Mouse (Mus musculus): ENCODE data around the gene Abca7. TPM values are rescaled to one million over a fixed set of nuclear protein-coding genes. Genes with fewer than 3 reads are reported as not detected.

Abca7 gene
- total RNA-seq, 2 experiments from 2014 or later, result 7.0 to 8.5 TPM

DNA sequence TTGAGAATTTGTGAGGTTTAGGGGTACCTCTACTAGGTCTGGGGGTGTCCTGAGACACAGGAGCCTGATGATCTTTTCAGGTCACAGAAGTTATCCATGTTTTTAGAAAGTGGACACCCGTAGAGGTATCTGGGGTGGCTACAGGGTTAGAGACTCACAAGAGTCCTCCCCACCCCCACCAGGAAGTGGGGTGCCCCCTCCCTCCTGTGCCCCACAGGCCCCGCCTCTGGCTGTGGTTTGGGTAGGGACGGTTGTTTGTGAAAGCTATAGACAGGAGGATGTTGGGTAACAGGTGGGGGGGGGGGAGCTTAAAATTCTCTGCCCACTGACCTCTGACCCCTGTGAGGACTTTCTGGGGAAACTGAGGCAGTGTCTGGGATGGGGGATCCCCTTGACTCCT, 21.1 kb downstream of the Abca7 start:
- DNase-seq, result peak; percentile 44 to 52
- intact Hi-C loops (cut with DNase I), result no loop called here

DNA sequence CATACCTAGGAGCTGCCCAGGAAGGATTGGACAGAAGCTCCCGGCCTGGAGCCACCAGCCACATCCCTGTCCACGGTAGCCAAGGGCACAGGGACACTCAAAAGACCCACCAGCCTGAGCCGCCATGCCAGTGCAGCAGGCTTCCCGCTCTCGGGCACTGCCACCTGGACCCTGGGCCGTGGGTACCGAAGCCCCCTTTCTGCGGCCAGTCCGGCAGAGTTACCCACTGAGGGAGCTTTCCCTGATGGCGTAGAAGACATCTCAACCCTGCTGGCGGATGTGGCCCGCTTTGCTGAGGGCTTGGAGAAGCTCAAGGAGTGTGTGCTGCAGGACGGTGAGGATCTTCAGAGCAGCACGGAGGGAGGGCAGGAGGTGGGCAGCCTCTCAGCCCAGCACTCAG, 21.5 kb downstream of the Abca7 start:
- no peak for DNase-seq
- intact Hi-C loops (cut with DNase I), result no loop called here

DNA sequence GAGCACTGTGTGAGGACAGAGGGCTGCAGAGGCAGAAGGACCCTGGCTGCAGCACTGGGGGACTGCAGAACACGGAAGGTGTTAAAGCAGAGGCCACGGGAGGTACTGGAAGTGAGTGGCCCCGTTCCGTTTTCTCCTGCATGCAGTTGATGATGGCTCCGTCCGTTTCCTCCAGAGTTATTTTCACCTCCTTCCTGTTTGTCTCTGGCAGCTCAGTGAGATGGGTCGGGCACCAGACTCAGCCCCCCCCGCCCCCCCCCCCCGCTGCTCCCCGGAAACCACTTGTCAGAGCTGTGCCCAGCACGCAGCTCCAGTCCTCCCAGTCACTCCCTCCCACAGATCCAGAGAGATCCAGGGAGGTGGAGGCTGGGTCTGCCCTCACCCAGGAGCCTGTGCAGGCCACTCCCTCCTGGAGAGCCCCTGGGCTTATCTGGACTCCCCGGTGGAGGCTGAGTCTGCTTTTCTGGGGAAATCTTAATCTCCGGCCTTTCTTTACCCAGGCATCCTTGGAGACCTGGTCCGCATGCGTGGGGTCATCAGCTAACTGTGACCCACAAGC, 22.5 kb downstream of the Abca7 start:
- peak in 1 of 2 experiments; percentile 51 for DNase-seq
- intact Hi-C loops (cut with DNase I), result no loop called here

DNA sequence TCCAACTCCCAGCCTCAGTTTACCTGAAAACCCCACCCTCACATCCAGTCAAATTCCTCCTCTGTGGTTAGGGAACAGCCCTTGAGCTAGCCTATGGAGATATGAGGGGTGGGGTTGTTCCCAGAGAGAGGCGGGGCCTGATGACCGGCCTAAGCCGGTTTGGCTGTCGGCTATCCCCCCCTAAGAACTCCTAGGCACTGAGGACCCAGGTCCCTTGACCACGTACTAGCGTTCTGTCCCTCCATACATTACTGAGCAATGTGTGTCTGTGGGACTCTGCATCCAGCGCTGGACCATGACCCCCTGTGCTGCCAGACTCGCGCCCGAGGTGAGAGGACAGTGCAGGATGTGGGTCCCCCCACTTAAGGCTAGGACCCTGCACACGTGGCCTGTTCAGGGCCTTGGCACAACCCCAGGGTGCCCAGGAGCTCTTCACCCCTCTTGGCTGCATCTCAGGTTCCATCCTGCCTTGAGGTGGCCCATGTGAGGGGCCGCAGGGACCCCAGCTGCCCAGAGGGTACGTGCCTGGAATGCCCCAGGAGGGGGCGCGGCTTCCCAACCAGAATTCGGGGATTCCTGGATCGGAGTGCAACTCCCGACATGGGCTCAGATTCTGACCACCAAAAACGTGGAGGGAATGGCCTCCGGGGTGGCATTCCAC, 23.3 kb downstream of the Abca7 start:
- intact Hi-C loops (cut with DNase I), result no loop called here

DNA sequence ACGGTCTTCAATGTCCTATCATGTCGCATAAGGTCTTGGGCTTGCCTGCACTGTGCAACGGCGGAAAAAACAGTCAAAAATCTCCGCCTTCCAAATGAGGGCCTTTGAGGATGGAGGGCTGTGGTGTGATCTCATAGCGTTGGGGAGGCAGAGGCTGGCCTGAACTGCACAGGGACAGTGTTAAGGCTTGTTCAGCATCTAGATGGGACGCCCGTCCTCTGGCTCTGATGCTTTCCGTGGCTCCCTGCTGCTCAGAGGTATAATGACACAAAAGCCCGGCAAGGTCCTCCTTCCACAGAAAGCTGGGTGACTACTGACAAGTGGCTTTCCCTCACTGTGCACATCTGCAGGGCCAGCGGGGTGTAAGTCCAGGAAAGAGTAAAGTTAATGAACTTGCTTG, 23.9 kb downstream of the Abca7 start:
- DNase-seq, result no peak
- intact Hi-C loops (cut with DNase I), result no loop called here

More for the DNA sequence above, 23.3 kb downstream of the Abca7 start:
- DNase-seq, result peak in 1 of 2 experiments; percentile 39

DNA sequence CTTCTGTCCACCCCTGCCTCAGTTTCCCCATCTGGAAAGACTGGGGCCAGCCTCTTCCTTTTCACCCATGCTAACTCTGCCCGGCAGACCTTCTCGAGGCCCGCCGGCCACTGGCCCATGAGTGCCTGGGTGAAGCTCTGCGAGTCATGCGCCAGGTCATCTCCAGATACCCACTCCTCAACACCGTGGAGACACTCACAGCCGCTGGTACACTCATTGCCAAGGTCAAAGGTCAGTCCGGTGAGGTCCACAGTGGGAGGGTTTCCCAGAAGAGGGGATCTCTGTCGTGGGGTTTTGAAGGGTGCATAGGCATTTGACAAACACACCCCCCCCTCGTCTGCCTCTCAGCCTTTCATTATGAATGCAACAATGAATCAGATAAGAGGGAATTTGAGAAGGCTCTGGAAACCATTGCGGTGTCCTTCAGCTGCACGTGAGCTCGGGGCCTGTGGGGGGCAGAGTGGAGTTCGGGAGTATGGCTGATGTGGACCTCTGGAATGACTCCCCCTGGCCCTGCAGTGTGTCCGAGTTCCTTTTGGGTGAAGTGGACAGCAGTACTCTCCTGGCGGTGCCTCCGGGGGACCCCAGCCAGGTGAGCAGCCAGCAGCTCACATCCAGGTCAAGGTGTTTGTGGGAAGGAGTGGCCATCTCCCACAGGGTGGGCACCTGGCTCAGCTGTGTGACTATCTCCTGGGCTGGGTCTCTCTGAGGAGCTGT, 24.5 kb downstream of the Abca7 start:
- no peak for DNase-seq
- intact Hi-C loops (cut with DNase I), result no loop called here

DNA sequence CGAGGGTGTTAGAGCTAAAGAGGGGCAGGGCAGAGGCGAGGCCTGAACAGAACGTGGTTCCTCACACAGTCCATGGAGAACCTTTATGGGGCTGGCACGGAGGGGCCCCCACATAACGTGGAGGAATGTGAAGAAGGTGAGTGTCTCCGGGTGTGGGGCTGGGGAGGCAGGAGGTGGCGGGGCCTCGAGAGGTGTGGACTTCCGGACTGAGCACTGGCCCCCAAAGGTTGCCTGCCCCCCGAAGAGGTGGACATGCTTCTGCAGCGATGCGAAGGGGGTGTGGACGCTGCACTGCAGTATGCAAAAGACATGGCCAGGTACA, 25.0 kb downstream of the Abca7 start:
- intact Hi-C loops (cut with DNase I), result no loop called here
- no peak for DNase-seq

DNA sequence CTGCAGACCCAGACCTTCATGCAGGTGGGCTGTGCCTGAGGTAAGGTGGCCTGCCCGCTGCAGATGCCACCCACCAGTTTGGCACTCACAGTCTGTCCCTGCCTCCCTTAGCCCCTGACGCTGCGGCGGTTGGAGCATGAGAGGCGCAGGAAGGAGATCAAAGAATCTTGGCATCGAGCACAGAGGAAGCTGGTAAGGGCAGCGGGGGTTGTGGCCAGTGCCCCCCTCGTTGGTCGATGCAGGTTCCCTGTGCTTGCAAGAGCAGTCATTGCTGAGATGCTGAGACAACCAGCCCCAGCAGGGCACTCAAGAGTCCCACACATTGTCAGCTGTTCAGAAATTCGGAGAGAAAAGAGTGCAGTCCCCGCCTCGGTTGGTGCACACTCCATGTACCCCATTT, 25.9 kb downstream of the Abca7 start:
- DNase-seq, result no peak
- intact Hi-C loops (cut with DNase I), result no loop called here

DNA sequence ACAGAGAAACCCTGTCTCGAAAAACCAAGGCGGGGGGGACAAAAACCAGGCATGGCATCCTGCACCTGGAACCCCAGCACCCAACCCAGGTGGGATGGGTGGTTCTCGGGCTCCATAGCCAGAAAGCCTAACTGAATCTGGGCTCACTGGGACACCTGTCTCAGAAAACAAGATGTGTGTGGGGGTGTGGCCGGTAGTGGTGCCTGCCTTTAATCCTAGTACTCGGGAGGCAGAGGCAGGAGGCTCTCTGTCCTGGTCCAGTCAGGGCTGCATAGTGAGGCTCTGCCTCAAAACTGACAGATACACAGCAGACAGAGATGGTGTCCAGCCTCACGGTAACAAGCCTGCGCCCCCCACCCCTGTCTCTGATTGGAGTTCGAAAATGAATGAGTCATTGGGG, 26.5 kb downstream of the Abca7 start:
- DNase-seq, result no peak
- intact Hi-C loops (cut with DNase I), result no loop called here

DNA sequence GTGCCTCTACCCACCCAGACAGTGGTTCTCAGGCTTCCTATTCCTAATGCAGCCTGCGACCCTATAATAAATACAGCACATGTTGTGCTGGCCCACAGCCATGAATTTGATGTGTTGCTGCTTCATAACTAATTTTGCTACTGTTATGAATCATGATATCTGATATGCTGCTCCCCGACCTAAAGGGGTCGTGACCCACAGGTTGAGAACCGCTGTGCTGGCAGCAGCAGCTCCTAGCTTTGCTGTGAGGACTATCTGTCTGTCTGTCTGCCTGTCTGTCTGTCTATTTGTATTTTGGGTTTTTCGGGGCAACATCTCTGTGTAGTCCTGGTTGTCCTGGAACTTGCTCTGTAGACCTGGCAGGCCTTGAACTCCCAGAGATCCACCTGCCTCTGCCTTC, 27.5 kb downstream of the Abca7 start:
- intact Hi-C loops (cut with DNase I), result no loop called here
- DNase-seq, result no peak

DNA sequence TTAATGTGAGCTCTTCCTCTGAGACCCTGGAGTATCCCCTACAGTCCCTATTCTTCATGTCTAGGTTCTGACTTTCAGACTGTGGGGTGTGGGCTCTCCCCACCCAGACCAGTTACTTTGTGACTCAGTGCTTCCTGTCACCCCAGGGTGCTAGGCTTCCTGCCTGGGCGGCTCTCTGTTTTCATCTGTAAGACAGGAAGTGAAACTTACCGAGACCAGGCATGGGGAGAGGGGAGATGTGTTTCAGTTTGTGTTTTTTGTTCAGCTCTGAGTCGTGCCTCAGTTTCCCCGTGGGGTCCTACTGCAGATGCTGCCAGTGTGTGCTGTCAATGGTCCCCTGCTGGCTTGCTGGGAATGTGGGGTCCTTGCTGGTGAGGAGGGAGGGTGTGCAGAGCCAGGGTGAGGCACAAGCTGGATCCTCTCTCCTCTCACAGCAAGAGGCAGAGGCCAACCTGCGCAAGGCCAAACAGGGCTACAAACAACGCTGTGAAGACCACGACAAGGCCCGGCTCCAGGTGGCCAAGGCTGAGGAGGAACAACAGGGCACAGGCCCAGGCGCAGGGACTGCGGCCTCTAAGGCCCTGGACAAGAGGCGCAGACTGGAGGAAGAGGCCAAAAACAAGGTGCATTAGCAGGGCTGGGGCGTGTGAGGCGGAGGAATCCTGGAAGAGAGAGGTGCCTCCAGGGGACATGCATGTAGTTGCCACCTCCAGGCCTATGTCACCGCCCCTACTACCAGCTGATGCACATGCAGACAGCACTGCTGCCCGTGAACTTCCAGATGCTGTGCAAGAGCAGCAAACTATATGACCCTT, 28.1 kb downstream of the Abca7 start:
- intact Hi-C loops (cut with DNase I), result no loop called here
- no peak for DNase-seq

DNA sequence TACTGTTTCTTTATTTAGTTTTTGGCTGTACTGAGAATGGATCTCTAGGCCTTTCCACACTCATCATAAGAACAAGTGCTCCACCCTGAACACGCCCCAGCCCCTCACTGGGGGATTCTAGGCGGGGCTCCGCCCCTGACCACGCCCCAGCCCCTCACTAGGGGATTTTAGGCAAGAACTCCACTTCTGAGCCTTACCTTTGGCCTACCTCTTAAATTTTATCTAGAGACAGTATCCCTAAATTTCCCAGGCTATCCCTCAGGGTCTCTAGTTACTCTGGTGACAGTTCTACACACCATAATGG, 28.7 kb downstream of the Abca7 start:
- DNase-seq, result no peak
- intact Hi-C loops (cut with DNase I), result no loop called here

DNA sequence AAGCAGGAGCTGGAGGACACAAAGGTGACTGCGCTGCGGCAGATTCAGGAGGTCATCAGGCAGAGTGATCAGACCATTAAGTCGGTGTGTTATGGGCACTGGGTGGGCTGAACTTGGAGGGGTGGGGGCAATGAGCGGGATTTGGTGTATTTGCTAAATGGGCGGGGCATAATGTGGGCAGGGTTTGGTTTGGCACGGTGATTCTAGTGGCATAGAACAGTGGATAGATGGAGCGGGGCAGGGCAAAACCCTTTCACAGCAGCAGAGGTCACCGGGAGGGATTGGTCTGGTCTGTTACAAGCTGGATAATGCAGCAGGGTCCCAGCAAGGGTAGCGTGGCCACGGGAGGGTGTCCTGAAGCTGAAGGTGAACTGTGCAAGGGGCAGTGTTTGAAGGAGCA, 29.2 kb downstream of the Abca7 start:
- no peak for DNase-seq
- intact Hi-C loops (cut with DNase I), result no loop called here

DNA sequence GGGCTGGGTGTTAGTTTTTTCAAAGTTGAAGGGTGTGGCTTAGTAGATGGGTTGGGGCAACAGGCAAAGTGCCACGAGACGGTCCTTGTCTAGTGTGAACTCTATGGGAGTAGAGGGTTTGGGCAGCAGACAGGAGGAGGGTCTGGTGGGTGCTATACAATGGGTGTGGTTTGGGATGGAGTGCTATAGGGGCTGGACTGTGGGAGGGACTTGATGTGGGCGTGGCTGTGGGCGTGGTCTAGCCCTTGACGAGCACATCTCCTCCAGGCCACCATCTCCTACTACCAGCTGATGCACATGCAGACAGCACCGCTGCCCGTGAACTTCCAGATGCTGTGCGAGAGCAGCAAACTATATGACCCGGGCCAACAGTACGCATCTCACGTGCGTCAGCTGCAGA, 29.6 kb downstream of the Abca7 start:
- no peak for DNase-seq
- intact Hi-C loops (cut with DNase I), result no loop called here

DNA sequence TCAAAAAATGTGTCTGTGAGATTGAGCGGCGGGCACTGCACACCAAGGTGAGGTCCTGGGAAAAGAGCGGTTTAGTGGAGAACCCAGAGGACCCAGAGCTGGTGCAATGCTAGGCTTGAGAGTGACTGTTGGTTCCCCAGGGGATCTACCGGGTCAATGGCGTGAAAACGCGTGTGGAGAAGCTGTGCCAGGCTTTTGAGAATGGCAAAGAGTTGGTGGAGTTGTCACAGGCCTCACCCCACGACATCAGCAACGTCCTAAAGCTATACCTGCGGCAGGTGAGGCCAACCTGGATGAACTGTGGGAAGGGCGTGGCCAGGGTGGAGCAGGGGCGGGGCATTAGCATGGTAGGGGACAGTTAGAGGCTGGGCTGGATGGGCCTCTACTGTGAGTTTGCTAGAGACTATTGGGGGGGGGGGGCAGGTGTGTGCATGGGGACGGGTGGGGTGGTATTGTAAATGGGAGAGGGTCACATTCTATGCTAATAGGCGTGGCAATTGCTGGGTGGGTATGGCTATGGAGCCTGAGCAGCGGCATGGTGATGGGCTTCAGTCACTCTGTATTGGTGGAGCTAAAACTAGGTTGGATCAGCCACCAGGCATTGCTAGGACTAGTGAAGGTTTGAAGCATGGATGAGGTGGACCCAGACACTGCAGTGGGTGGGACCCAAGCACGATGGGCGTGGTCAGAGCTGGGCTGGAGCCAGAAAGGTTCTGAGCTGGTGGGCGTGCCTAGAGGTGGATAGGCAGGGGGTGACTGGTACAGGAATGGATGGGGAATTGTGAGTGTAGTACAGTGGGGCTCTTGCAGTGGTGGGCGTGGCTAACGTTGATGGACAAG, 31.6 kb downstream of the Abca7 start:
- intact Hi-C loops (cut with DNase I), result no loop called here
- DNase-seq, result no peak

DNA sequence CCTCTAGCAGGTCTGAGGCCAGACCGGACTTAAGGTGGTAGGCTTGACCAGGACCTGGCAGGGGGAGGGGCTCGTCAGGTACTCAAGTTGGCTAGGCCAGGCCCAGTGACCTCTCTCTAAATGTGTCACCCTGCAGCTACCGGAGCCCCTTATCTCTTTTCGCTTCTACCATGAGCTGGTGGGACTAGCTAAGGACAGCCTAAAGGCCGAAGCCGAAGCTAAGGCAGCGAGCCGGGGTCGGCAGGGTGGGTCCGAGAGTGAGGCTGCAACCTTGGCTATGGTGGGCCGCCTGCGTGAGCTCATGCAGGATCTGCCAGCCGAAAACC, 32.2 kb downstream of the Abca7 start:
- no peak for DNase-seq
- intact Hi-C loops (cut with DNase I), result no loop called here

DNA sequence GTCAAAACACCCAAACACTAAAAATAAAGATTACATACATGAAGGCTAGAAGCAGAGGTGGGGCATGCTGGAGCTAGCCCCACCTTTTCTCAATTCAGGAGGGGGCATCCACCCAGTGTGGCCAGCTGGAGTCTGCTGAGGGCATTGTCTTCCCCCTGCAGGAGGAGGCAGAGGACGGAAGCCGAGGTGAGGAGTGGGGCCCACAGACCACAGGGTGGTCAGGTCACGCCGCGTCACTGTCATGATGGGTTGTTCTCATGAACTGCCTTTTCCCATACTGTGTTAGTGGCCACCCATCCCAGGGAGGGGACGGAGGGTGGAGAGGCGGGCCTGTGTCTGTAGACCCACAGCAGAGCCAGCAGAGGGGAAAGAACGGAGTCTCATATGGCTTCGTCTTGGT, 33.9 kb downstream of the Abca7 start:
- intact Hi-C loops (cut with DNase I), result loop anchor here (5.0 kb wide), 1 partner anchor 82 kb away; no protein-coding TSS in a partner anchor
- no peak for DNase-seq

DNA sequence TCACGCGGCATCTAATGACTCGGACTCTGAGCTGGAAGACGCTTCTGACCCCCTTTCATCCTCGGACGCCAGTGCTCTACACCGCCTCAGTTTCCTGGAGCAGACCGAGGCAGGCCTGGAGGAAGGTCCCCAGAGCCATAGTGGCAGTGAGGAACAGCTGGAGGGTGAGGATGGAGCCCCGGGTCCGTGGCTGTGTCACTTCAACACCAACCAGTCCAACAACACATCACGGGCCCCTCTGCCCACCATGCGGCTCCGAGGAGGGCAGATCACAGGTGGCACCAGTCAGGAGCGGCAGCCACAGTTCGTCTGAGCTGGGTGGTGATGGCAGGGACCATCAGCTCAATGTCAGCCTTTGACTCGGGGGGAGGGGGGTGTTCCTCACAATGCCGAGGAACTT, 34.4 kb downstream of the Abca7 start:
- intact Hi-C loops (cut with DNase I), result loop anchor here (5.0 kb wide), 1 partner anchor 82 kb away; no protein-coding TSS in a partner anchor

DNA sequence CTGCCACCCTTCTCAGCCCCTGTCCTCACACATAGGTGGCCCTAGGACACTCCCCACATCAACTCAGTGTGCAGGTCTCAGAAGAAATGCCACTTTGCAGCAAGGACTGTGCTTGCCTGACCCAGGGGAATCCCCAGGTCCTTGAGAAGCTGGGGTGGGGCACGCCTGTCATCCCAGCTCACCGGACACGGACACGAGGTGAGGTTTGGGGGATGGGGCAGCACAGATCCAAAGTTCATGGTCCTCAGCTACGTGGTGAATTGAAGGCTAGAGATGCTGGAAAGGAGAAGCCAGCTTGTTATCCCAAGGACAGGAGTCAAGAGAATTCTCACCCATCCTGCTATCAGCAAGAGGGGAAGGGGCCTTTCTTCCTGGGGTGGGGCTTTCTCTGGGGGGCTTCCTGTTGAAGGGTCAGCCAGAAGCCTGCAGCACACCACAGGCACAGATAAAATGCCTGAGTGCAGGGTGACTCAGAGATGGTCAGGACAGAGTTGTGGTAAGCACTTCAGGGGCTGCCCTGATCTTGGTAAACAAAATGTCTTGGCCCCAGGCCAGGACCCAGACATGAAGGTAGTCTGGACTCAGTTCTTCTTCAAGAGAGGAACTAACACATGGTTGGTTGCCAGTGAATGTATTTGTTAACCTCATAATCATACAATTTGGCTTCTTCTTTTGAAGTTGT, 36.6 kb downstream of the Abca7 start:
- intact Hi-C loops (cut with DNase I), result loop anchor here (5.0 kb wide), 1 partner anchor 79 kb away; no protein-coding TSS in a partner anchor
- DNase-seq, result peak; percentile 67 to 68

More for the DNA sequence above, 34.4 kb downstream of the Abca7 start:
- DNase-seq, result no peak

All from heart, postnatal 14 days (tissue).